Mouse (Mus musculus): ENCODE results near the gene H2afy2.

The H2afy2 gene

GRCm38 (mm10) chr10:61720331-61720730 lies 63.6 kb downstream of the H2afy2 start:
- DNase-seq, result no peak

GRCm38 (mm10) chr10:61717406-61718296 lies 66.3 kb downstream of the H2afy2 start:
- DNase-seq, result no peak

- no peak for DNase-seq
Observed at GRCm38 (mm10) chr10:61715996-61716864, 67.7 kb downstream of the H2afy2 start.

- DNase-seq, result no peak
Observed at GRCm38 (mm10) chr10:61715462-61715837, 68.5 kb downstream of the H2afy2 start.

- DNase-seq, result no peak
Observed at GRCm38 (mm10) chr10:61714771-61715461, 69.0 kb downstream of the H2afy2 start, which contains the start of gene Aifm2. Aifm2 (plus strand) TSS chr10:61715263.

GRCm38 (mm10) chr10:61714146-61714545 lies 69.8 kb downstream of the H2afy2 start:
- DNase-seq, result no peak

- no peak for DNase-seq
Observed at GRCm38 (mm10) chr10:61713601-61714000, 70.3 kb downstream of the H2afy2 start.

GRCm38 (mm10) chr10:61706412-61707375 lies 77.3 kb downstream of the H2afy2 start:
- no peak for DNase-seq

- no peak for DNase-seq
Observed at GRCm38 (mm10) chr10:61704663-61705062, 79.3 kb downstream of the H2afy2 start.

- DNase-seq, result no peak
Observed at GRCm38 (mm10) chr10:61697028-61697427, 86.9 kb downstream of the H2afy2 start.

- peak in 1 of 2 experiments; percentile 26 for DNase-seq
Observed at GRCm38 (mm10) chr10:61696560-61696823, 87.5 kb downstream of the H2afy2 start.

GRCm38 (mm10) chr10:61695703-61696559 lies 88.0 kb downstream of the H2afy2 start:
- peak in 1 of 2 experiments; percentile 39 for DNase-seq

GRCm38 (mm10) chr10:61694870-61695670 lies 88.9 kb downstream of the H2afy2 start, which contains the start of gene Tysnd1:
Tysnd1 (plus strand) TSS chr10:61695514.
- peak; percentile 89 to 93 for DNase-seq

- DNase-seq, result no peak
Observed at GRCm38 (mm10) chr10:61693563-61693962, 90.4 kb downstream of the H2afy2 start.

GRCm38 (mm10) chr10:61689405-61689804 lies 94.5 kb downstream of the H2afy2 start:
- no peak for DNase-seq
